Mouse (Mus musculus) liver (tissue): ENCODE data around the gene Castor2.

Source experiments
- DNase-seq: peaks from one replicate; pipeline ENCODE4 v3.0.0-alpha.2; 2020; ENCODE audit warnings: mixed read lengths

Castor2 gene

DNA sequence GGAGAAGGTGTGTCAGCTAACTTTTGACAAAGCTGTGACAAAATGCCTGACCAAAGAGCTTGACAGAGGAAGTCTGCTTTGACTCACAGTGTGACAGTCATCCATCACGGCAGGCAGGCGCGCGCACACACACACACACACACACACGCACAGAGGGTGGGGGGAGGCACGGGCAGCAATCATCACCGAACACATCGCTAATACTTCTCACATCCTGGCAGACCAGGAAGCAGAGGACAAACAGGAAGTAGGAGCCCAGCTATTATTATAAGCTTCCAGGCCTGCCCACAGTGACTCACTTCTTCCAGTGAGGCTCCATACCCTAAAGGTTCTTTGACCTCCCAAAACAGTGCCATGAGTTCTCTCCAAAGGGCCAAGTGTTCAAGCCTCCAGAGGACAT, 6.3 kb downstream of the Castor2 start:
- DNase-seq, result no peak

DNA sequence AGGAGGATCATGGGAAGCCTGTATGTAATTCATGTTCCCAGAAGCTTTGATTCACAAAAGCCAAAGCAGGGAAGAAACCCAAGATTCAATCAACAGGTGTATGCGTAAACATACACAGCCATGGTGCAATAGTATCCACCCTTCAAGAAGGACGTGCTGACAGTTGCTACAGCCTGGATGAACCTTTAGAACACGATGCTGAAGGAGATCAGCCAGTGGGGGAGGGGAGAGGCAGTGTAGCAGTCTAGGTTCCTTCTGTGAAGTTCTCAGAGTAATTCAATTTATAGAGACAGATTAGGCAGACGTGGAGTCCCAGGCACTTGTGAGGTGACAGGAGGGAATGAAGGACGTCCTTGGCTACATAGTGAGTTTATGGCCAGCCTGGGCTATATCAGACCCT, 15.5 kb downstream of the Castor2 start:
- DNase-seq, result no peak

DNA sequence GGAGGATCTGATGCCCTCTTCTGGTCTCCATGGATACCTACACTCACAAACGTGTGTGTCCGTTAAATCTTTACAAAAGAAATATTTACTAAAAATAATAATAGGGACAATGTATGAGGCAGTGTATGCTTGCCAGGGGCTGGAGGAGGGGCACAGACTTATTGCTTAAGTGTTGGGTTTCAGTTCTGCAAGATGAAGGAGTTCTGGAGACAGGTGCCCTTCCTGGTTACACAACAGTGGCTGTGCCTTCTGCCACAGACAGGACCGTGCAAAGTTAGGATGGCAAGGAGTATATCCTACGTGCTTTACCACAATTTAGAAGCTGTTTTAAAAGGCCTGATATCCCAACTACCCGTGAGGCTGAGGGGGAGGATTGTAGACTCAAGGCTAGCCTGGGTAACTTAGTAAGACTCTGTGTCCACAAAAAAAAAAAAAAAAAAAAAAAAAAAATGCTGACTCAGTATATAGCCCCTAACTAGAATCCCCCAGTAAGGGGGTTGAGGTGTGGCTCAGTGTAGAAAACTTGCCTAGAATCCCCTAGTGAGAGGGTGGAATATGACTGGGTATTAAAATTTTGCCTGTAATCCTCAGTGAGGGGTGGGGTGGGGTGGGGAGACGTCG, 16.2 kb downstream of the Castor2 start:
- no peak for DNase-seq

DNA sequence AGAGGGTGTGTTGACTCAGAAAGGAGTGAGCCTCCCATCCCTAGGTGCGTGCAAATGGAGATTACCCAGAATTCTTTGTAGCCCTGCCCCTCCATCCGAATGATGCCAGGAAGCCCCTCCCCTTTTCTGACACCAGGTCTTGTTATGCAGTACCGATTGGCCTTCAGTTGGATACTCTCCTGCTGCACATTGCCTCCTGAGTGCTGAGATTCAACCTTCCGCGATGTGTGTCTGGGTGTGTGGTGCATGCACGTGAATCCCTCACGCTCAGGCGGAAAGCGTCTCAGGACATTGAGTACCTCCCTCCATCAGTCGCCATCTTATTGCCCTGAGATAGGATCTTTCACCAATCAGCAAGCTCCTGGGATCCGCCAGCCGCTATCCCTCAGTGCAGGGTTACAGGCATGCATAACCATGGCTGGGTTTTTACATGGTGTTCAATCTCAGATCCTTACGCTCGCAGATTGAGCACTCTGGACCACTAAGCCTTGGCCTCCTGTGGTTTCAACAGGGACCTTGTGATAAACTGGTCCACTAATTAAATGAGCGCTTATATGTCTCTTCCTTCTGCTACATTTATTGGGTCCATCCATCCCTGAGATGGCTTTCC, 19.4 kb downstream of the Castor2 start:
- DNase-seq, result no peak

GRCm38 (mm10) chr5:134119481-134120120, 20.1 kb downstream of the Castor2 start:
- DNase-seq, result no peak

GRCm38 (mm10) chr5:134120135-134120534, 20.6 kb downstream of the Castor2 start:
- no peak for DNase-seq

DNA sequence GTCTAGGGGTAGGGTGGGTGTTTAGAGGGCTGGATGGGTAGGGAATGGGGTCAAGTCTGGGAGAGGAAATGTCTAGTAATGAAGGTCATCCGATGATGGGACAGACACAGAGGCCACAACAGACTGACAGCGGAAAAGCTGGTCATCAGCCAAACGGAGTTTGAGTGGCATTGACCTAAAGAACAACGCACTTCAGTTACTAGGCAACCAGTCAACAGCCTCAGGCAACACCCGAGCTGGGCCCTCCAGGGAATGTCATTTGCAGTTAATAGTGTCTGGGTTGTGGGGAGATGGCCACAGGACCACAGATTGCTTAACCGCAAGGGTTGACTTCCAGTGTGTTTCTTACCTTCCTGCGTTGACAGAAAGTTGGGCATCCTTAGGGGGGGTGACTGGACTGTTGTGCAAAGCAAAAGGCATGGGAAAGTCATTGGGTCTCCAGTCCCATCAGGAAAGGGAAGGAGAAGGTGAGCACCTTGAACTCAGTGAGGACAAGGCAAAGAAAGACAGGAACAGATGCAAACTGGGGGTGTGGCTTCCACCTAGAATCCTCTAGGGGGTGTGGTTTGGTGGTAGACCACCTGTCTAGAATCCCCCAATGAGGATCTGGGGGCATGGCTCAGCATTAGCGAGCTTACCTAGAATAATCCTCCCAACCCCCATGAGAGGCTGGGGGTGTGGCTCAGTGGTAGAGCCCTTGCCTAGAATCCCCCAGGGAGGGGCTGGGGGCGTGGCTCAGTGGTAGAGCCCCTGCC, 21.8 kb downstream of the Castor2 start:
- DNase-seq, result no peak

GRCm38 (mm10) chr5:134121893-134122259, 22.4 kb downstream of the Castor2 start:
- no peak for DNase-seq

- no peak for DNase-seq
These were observed 24.3 kb downstream of the Castor2 start for GRCm38 (mm10) chr5:134123846-134124245.

GRCm38 (mm10) chr5:134126232-134126631, 26.7 kb downstream of the Castor2 start:
- DNase-seq, result no peak

DNA sequence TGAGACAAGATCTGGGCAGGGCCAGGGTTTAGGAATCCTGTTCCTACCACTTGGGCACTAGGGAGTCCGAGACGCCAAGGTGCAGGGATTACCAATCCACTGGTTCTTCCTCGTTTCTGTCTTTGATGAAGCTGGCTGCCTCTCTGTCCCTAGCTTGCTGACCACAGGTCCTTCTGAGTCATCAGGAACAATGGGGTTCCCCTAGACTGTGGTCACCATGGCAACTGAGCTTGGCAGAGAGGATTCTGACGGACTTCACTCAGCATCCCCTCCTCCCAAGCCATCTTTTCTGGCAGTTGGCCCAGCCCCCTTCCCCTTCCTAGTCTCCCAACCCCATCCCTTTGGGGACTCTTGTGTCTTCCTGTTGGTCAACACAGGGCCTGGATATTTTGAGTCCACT, 32.1 kb downstream of the Castor2 start:
- no peak for DNase-seq

DNA sequence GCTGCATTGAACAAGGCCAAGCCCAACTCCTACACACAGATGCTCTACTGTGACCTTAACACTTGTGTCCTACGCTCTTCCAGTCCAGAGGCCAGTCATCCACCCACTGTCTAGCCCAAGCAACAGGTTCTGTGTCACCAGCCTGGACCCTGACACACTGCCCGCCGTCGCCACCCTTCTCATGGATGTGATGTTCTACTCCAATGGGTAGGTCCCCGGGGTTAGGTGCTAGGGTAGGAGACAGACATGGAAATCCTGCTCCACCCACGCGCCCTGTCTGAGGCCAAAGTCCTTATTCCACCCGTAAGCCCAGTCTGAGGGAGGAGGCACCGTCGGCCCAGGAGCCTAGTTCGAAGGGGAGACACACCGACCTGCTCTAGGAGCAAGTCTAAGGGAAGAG, 36.5 kb downstream of the Castor2 start:
- no peak for DNase-seq

- DNase-seq, result no peak
These were observed 38.4 kb downstream of the Castor2 start for GRCm38 (mm10) chr5:134137933-134138332.

GRCm38 (mm10) chr5:134139429-134139828, 39.9 kb downstream of the Castor2 start:
- no peak for DNase-seq

DNA sequence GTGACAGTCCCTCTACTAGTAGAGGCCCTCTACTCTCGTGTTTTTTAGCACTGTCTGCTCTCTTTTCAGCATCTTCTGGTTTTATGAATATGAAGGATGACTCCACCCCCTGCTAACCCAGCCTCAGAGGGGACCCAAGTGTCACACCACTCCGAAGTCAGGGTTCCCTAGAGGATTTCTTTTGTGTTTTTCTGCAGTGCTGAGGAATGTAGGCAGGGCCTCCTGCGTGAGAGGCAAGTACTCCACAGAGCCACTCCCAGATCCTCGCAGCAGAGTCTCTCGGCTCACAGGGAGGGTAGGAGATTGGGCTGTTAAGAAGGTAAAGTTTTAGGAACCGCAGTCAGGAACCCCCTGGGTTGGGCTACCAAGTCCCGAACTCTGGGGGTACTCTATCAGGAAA, 41.7 kb downstream of the Castor2 start:
- no peak for DNase-seq

- DNase-seq, result no peak
These were observed 42.9 kb downstream of the Castor2 start for GRCm38 (mm10) chr5:134142381-134142780.

DNA sequence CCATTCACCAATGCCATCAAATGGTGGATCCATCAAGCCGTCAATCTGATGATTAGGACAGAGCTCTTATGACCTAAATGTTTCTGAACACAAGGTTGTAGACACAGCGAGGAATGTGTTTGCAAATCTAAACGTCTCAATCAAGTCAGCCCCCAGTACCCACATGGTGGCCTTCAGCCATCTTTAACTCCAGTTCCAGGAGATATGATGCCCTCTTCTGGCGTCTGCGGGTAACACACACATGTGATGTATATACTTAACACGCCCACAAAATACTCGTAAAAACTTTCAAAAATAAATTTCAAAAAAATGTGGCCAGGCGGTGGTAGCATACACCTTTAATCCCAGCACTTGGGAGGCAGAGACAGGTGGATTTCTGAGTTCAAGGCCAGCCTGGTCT, 45.5 kb downstream of the Castor2 start:
- no peak for DNase-seq

DNA sequence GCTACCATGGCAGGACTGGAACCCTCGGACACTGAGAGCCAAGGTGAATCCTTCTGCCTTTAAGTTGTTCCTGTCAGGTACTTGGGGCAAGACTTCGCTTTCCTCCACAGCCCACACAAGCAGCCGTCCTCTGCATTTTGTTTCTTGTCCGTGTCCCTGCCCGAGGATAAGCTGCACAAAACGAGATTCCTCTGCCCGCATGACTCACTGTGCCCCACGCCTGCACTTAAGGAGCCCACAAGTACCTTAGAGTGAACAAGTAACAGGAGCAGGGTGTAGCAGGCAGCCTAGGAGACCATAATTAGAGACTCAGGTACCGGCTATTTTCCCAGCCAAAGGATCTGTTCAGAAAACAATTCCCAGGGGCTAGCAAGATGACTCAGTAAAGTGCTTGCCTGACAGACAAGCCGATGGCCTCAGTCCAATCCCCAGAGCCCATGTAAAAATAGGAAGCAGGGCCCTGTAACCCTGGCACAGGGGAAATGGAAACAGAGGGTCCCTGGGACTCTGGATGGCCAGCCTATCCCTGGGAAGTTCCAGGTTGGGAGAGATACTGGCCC, 47.8 kb downstream of the Castor2 start:
- DNase-seq, result no peak

DNA sequence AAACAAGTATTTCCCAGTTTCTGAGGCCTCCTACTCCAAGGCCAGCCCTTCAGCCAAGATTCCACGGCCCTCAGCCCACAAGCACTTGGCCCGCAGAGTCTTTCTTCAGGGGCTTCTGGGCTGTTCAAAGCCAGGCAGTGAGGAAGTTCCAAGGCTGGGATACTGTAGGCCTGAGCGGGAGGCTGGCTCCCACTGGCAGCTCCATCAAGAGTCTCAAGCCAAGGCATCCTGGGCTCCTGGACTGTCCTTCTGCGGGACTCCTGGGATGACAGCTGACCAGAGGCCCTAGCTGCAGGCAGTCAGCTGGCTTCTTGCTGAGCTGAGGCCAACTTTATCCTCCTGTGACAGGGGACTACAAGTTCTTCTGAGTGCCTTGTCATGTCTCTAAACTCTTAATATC, 48.6 kb downstream of the Castor2 start:
- no peak for DNase-seq

DNA sequence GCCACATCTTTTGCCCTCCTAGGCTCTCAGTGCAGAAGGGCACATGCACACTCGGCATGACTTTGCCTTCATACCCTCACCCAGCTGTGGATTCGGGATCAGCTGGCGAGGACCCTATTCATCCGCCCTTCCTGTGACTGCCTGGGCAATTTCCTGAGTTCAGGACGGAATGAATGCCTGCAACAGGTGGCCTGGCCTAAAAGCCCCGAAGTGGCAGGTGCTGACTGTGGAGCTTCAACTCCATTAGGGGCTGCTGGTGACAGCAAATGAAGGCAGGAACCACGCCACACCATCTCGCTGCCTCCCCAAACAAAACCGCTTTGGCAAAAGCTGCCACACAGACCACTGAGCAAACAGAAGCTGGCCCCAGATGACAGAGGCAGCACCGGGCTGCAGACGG, 52.4 kb downstream of the Castor2 start:
- no peak for DNase-seq

DNA sequence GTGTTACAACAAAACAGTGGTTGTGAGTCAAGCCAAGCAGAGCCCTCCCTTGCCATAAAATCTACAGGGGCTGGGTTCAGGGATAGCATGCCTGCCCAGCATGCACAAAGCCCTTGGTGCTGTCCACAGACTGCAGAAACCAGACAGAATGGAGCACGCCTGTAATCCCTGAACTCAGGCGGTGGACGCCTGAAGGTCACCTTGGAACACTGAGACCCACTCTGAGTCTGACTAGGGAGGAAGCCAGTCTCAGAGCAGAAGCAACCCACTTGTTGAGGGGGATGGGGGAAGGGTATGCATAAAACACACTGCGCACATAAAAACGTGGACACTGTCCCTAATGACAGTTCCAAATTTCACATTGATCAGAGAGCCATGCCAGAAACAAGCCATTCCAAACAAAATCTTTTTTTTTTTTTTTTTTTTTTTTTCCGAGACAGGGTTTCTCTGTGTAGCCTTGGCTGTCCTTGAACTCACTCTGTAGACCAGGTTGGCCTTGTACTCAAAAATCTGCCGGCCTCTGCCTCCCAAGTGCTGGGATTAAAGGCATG, 56.5 kb downstream of the Castor2 start:
- no peak for DNase-seq

GRCm38 (mm10) chr5:134164688-134165087, 65.2 kb downstream of the Castor2 start:
- DNase-seq, result no peak

- DNase-seq, result no peak
These were observed 67.1 kb downstream of the Castor2 start for GRCm38 (mm10) chr5:134166642-134167041.
